Mouse (Mus musculus): ENCODE data around the gene Casz1. TPM values are rescaled to one million over a fixed set of nuclear protein-coding genes. Genes with fewer than 3 reads are reported as not detected.

The Casz1 gene
- total RNA-seq, 2 experiments from 2014 or later: 1.7 to 3.3 TPM

- no peak for ATAC-seq (ENCODE audit: poor library complexity, severe bottlenecking)
Measured at GRCm38 (mm10) chr4:148961081-148961480, 156.9 kb downstream of the Casz1 start.

DNA sequence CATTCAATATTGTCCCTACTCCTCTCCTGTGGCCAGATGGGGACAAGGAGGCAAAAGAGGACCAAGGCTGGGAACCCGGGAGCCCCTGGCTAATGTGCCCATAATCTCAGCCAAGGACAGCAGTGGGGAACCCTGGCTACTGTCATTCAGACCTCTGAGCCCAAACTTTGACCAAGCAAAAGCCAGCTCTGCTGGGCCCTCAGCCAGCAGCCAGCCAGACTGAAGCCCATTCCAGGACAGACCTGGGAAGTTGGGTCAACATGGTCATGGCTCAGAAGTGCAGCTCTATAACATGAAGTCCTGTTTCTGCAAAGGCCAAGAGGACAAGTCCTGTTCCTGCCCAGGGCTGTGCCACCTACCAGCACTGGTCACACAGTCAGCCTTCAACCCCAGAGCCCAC, 157.9 kb downstream of the Casz1 start:
- ATAC-seq (ENCODE audit: poor library complexity, severe bottlenecking): no peak

DNA sequence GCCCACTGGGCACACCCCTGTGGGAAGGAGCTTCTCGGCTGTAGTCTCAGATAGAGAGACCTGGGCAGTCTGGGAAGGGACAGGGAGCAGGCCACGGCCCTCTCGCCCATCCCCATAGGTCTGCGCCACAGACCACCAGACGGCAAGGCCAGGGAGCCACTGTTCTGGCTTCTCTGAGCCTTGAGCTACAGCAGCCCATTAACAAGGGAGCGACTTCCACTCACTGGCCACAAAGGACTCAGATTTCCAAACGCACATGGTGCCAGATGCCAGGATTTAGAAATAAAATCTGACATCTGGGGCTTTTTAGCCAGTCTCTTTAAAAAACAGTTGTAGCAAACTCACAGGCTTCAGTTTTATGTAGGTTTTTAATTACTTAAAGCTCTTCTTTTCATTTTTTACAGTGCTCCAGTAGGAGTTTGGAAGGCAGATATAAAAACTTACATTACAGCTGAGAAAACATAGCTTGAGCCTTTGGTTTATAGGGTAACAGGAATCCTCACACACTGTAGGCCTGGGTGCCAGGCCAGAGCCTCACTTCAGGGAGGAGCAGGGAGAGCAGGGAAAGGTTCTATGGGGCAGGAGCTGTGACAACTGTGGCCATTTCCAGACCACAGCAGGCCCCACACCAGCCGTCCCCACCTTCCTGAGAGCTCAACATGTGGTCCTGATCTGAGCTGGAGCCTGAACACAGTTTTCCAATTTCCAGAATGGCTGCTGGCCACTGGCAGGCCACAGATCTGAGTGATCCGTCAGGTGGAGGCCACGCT, 160.5 kb downstream of the Casz1 start:
- no peak for ATAC-seq (ENCODE audit: poor library complexity, severe bottlenecking)

GRCm38 (mm10) chr4:148966132-148966531, 161.9 kb downstream of the Casz1 start:
- ATAC-seq (ENCODE audit: poor library complexity, severe bottlenecking): no peak

GRCm38 (mm10) chr4:148968859-148969258, 164.6 kb downstream of the Casz1 start:
- ATAC-seq (ENCODE audit: poor library complexity, severe bottlenecking): no peak

GRCm38 (mm10) chr4:148969610-148970009, 165.4 kb downstream of the Casz1 start:
- ATAC-seq (ENCODE audit: poor library complexity, severe bottlenecking): no peak

- ATAC-seq (ENCODE audit: poor library complexity, severe bottlenecking): no peak
Measured at GRCm38 (mm10) chr4:148970742-148971141, 166.5 kb downstream of the Casz1 start.

GRCm38 (mm10) chr4:148971613-148972242, 167.5 kb downstream of the Casz1 start:
- no peak for ATAC-seq (ENCODE audit: poor library complexity, severe bottlenecking)

- ATAC-seq (ENCODE audit: poor library complexity, severe bottlenecking): no peak
Measured at GRCm38 (mm10) chr4:148972707-148973106, 168.5 kb downstream of the Casz1 start.

DNA sequence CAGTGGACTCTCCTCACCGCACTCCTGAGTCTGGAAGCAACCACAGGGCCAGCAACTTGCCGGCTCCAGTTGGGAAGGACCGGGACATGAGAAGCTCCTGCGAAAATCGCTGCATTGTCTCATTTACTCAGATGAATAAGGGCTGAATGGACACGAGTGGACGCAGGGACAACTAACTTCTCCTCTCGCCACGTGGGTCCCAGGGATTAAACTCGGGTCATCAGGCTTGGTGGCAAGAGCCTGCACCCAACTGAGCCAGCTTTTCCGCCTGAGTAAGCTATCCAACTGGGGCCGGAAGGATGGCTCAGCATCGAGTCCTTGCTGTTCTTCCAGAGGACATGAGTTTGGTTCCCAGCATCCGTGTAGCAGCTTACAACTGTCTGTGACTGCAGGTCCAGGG, 169.2 kb downstream of the Casz1 start:
- no peak for ATAC-seq (ENCODE audit: poor library complexity, severe bottlenecking)

DNA sequence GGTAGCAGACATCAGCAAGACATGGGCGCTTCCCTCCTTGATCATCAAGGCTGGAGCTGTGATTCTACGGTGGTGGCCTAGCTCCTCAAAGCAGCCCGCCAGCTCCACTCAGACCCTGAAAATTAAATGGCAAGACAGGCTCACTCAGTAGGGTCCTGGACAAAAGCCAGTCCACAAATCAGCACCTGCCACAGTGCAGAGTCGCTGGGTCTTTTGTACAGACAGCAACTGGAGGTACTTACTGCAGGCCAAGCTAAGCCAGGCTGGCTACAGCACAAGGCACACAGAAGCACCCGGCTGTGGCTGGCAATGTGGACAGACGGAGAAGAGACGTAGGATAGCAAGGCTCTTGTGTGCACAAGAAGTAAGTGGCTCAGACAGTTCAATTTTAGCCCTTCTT, 170.6 kb downstream of the Casz1 start:
- ATAC-seq (ENCODE audit: poor library complexity, severe bottlenecking): no peak

GRCm38 (mm10) chr4:148978221-148978855, 174.1 kb downstream of the Casz1 start:
- ATAC-seq (ENCODE audit: poor library complexity, severe bottlenecking): no peak

- no peak for ATAC-seq (ENCODE audit: poor library complexity, severe bottlenecking)
Measured at GRCm38 (mm10) chr4:148978926-148979325, 174.7 kb downstream of the Casz1 start.

DNA sequence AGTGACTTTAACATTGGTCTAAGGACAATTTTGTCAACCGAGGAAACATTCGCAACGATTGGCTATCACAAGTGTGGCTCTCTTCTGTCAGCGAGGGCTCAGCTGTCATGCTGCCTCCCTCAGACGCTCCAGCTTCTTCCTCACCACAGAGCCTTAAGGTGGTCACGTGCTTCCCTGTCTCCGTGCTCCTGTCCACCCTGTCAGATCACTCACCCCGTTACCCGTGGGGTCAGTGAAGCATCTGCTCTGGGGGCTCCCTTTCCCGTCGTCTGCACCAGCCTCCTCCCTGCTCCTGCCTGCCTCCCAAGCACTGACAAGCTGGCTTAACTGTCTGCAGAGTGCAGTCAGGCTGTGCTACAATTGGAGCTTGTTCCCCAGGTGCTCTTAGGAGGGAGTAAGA, 175.6 kb downstream of the Casz1 start:
- ATAC-seq (ENCODE audit: poor library complexity, severe bottlenecking): no peak

DNA sequence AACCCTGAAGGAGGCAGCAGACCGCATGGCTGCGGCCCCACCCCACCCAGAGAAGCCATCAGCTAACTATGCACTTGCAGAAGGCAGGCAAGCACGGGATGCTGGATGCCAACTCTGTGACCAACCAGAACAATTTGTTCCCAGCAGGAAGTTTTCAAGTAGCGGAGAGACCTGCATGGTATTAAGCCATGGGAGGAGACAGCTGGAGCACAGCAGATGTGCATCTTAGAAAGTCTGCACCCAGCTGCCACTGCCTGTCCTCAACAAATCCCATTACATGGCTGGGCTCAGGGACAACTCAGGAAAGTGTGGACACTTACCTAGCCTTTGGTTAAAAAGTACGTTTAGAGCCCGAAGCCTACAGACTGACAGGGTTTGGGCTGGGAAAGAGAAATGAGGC, 178.0 kb downstream of the Casz1 start:
- no peak for ATAC-seq (ENCODE audit: poor library complexity, severe bottlenecking)

DNA sequence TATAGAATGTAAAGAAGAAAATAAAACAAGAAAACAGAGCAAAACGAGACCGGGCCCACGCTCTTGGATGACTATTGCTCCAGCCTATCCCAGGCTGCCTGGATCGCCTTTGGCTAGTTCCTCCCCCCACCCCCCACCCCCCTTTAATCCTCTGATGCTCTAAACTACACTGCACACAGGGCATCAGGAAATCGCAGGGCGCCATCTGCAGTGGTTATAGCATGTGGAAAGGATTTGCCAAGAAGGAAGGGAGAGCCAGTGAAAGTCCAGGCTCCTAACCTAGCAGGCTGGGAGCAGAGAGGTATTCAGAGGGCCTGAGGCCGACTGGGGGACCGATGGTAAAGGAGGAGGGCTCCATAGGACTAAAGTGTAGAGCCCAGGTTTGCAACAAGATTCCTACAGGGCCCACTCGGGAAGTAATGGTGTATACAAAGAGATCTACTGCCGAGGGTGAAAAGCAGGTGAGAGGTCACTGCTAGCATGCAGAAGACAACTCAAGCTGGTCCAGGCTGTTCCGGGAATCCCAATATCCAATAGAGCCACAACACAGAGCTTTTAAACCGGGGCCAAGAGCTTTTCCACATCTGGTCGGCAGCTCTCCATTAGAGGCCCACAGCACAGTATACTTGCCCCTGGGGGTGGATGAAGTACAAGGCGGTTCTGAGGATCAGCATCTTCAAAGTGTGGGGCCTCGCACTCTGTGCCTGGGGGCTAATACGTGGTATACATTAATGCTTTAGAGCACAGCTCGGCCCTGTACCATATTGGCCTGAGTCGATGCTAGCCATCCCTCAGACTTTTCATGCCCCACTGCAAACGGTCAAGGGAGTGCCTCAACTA, 180.7 kb downstream of the Casz1 start:
- ATAC-seq (ENCODE audit: poor library complexity, severe bottlenecking): no peak

- ATAC-seq (ENCODE audit: poor library complexity, severe bottlenecking): no peak
Measured at GRCm38 (mm10) chr4:148985541-148986476, 181.6 kb downstream of the Casz1 start.

DNA sequence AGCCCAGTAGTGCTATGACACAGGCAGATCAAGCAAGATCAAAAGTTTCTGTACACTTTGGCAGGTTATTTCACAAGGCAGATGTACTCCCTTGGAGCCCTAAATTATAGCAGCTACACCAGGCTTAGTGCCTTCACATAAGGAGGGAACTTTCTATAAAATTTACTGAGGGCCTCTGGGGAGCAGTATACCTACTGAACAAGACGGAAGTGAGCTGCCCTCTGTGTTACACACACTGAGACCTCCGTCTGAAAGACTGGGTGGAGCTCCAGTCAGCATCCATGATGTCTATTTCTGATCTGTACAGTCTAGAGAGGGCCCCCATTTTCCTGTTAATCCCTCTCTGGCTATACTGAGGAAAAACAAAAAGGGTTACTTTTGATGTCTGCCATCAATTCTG, 185.8 kb downstream of the Casz1 start:
- ATAC-seq (ENCODE audit: poor library complexity, severe bottlenecking): no peak

- no peak for ATAC-seq (ENCODE audit: poor library complexity, severe bottlenecking)
Measured at GRCm38 (mm10) chr4:148993948-148994347, 189.7 kb downstream of the Casz1 start.

DNA sequence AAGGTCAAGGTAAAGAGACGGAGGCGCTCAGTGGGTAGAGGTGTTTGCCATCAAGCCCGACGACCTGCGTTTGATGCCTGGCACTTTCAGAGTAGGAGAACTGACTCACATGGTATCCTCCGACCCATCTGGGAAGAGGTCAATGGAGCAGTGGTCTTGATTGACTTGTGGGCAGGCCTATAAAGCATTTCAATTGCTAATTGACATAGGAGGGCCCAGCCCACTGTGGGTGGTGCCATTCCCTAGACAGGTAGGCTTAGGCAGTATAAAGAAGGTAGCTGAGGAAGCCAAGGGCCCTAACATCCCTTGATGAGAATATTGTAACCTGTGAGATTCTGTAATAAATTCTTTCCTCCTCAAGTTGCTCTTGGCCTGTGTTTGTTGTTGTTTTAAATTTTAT, 196.5 kb downstream of the Casz1 start:
- no peak for ATAC-seq (ENCODE audit: poor library complexity, severe bottlenecking)

All from megakaryocyte, adult 5-6 weeks (primary cell).